Mouse (Mus musculus) embryonic facial prominence, embryonic 11.5 days (tissue): Measurements from ENCODE around the gene Naa40. TPM values are rescaled to one million over a fixed set of nuclear protein-coding genes. Genes with fewer than 3 reads are reported as not detected.

Experiments used
- ATAC-seq: fragments of 200-750 bp; cut with Nextera tagmentation; replicated peaks from 2 replicates; pipeline ENCODE4 v1.8.0; 2017; ENCODE audit warnings: low read depth; ENCODE audit not compliant: insufficient number of reproducible peaks, low FRiP score, low TSS enrichment
- DNase-seq: peaks from one replicate; pipeline ENCODE4 v3.0.0-alpha.2; 2015; ENCODE audit warnings: low spot score
- H3K27ac ChIP-seq: fragments of 300-500 bp; sonication (generic); replicated peaks from 2 replicates; pipeline ENCODE4 v1.5.1; 2014; ENCODE audit warnings: mild to moderate bottlenecking, low read depth, low read length, control low read depth
- H3K27me3 ChIP-seq: fragments of 300-500 bp; sonication (generic); 2 replicates; pipeline ENCODE4 v1.6.1; 2014; ENCODE audit warnings: mild to moderate bottlenecking, low read length, moderate library complexity, mixed read lengths; ENCODE audit not compliant: control insufficient read depth, insufficient read depth
- H3K36me3 ChIP-seq: fragments of 300-500 bp; sonication (generic); replicated peaks from 2 replicates; pipeline ENCODE4 v1.6.1; 2014; ENCODE audit warnings: low read depth, mild to moderate bottlenecking, low read length, moderate library complexity, mixed read lengths; ENCODE audit not compliant: control insufficient read depth, insufficient read depth
- H3K4me1 ChIP-seq: fragments of 300-500 bp; sonication (generic); 2 replicates; pipeline ENCODE4 v1.6.1; 2014; ENCODE audit warnings: low read length, mixed read lengths; ENCODE audit not compliant: control insufficient read depth, insufficient read depth
- H3K4me2 ChIP-seq: fragments of 300-500 bp; sonication (generic); 2 replicates; pipeline ENCODE4 v1.6.1; 2014; ENCODE audit warnings: low read depth, mild to moderate bottlenecking, control low read depth, low read length, moderate library complexity
- H3K4me3 ChIP-seq: fragments of 300-500 bp; sonication (generic); 2 replicates; pipeline ENCODE4 v1.5.1; 2014; ENCODE audit warnings: low read depth, low read length, control low read depth
- H3K9ac ChIP-seq: fragments of 300-500 bp; sonication (generic); replicated peaks from 2 replicates; pipeline ENCODE4 v1.6.1; 2014; ENCODE audit warnings: mild to moderate bottlenecking, control low read depth, low read length
- H3K9me3 ChIP-seq: fragments of 300-500 bp; sonication (generic); replicated peaks from 2 replicates; pipeline ENCODE4 v1.6.1; 2016; ENCODE audit warnings: mild to moderate bottlenecking, low read length, inconsistent platforms, mixed read lengths; ENCODE audit not compliant: control insufficient read depth
- WGBS: fragments of 180-500 bp; shearing (Covaris S2); extraction: QIAGEN DNeasy Blood & Tissue Kit; methylation state at CpG from one replicate; pipeline ENCODE4 v1.1.7; 2014; 5-methylcytosine and 5-hydroxymethylcytosine counted together
- polyA plus RNA-seq: library from polyadenylated mRNA; unstranded; fragments of >200 nt; fragmentation: Nextera tagmentation; extraction: Ambion mirVana; gene quantifications from 2 replicates; pipeline ENCODE4 v1.2.1, GENCODE M21; 2014

Naa40 gene
- polyA plus RNA-seq, 1 experiment from 2014 or later, result 82.9 TPM

DNA sequence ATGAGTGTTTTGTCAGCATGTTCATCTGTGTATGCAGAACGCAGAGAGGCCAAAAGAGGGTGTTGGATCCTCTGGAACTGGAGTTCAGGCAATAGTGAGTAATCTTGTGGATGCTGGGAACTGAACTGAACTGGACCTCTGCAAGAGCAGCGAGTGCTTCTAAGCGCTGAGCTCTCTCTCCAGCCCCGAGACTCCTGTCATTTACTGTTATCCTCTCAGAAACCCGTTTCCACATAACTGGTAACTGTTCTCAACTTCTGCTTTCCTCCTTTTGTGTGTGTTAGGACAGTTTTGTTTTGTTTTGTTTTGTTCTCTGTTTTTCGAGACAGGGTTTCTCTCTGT lies 23.1 kb downstream of the Naa40 start:
- 12% methylated on average over 6 of the region's 6 CpGs for WGBS
- Histone ChIP-seq H3K4me3 (peak overlapping the region; percentile 89), H3K36me3 (peaks cover 4% of the 10 kb centered on the region; the same call in 1 of the 2 replicates), H3K4me1 (no peaks in the 10 kb centered on the region; the same call in 1 of the 2 replicates), H3K27me3 (no peaks in the 10 kb centered on the region), H3K9ac (peak overlapping the region; percentile 1; the same call in 1 of the 2 replicates), H3K4me2 (peak overlapping the region; percentile 32), H3K9me3 (no peaks in the 10 kb centered on the region), H3K27ac (no peak overlapping the region)
- ATAC-seq (peak; percentile 17; the same call in 1 of the 2 replicates), DNase-seq (no peak)

DNA sequence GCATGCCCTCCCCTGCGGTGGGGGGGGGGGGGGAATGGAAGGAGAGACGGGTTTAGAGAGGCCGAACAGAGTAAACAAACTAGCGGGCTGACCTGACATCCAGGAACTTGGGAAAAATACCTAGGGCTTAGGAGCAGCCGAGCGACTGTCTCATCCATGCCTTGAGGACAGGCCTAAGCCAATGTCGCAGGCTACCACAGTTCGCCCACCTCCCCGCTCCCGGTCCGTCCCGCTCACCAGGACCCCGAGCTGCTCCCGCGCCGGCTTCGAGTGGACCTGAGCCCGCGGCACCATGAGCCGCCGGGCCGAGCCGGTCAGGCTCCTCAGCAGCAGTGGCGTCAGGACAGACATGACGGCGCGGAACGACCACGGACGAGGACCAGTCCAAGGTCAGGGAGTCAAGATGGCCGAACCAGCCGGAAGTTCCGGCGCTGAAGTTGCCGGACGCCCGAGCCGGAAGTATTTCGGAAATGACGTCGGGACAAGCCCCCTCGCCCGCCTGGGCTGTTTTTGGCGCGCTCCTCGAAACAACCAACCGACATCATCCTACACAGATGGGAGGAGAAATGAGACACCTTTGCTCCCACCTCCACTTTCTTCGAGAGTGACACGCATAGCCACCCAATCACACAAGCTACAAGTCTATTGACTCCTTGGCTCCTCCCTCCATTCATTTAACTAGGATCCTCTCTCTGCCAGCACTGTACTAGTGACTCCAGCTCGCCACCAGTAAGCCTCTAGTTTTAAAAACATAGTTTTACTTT lies 23.6 kb downstream of the Naa40 start, which contains the start of gene Cox8a:
Cox8a (minus strand) TSS at position 455 of the 764 bp plus-strand sequence.
- Histone ChIP-seq H3K9me3 (no peaks in the 10 kb centered on the region), H3K9ac (peak within 1 kb of the TSS; percentile 81), H3K36me3 (peaks cover 4% of the 10 kb centered on the region; the same call in 1 of the 2 replicates), H3K27ac (no peak within 1 kb of the TSS), H3K4me1 (no peaks in the 10 kb centered on the region; the same call in 1 of the 2 replicates), H3K4me2 (peak within 1 kb of the TSS; percentile 72), H3K27me3 (no peaks in the 10 kb centered on the region), H3K4me3 (peak within 1 kb of the TSS; percentile 89)
- peak; percentile 99 for DNase-seq
- peak; percentile 97 for ATAC-seq
- WGBS, result under 1% methylated on average over 50 of the region's 50 CpGs

- ATAC-seq, result no peak
- H3K36me3 ChIP-seq, result peaks cover 4% of the 10 kb centered on the region; the same call in 1 of the 2 replicates
- no peak overlapping the region for H3K4me3 ChIP-seq
These were observed 26.5 kb downstream of the Naa40 start for GRCm38 (mm10) chr19:7214484-7214883.

GRCm38 (mm10) chr19:7213010-7213409 lies 28.0 kb downstream of the Naa40 start:
- ATAC-seq (no peak), DNase-seq (no peak)
- H3K4me1 ChIP-seq, result no peaks in the 10 kb centered on the region; the same call in 1 of the 2 replicates
- 92% methylated on average over 3 of the region's 3 CpGs for WGBS
- no peaks in the 10 kb centered on the region for H3K9me3 ChIP-seq
- H3K9ac ChIP-seq, result no peak overlapping the region
- H3K4me3 ChIP-seq, result no peak overlapping the region
- no peak overlapping the region for H3K27ac ChIP-seq
- H3K27me3 ChIP-seq, result no peaks in the 10 kb centered on the region
- peaks cover 4% of the 10 kb centered on the region; the same call in 1 of the 2 replicates for H3K36me3 ChIP-seq
- no peak overlapping the region for H3K4me2 ChIP-seq

More at GRCm38 (mm10) chr19:7214484-7214883, 26.5 kb downstream of the Naa40 start:
- no peak overlapping the region for H3K27ac ChIP-seq
- no peak for DNase-seq
- WGBS, result 93% methylated on average over 5 of the region's 5 CpGs
- H3K9ac ChIP-seq, result no peak overlapping the region
- no peaks in the 10 kb centered on the region; the same call in 1 of the 2 replicates for H3K4me1 ChIP-seq
- no peak overlapping the region for H3K4me2 ChIP-seq
- H3K9me3 ChIP-seq, result no peaks in the 10 kb centered on the region
- no peaks in the 10 kb centered on the region for H3K27me3 ChIP-seq

- Histone ChIP-seq H3K27ac (no peak overlapping the region), H3K4me1 (no peaks in the 10 kb centered on the region; the same call in 1 of the 2 replicates), H3K27me3 (no peaks in the 10 kb centered on the region), H3K4me3 (no peak overlapping the region), H3K9ac (no peak overlapping the region), H3K9me3 (no peaks in the 10 kb centered on the region), H3K36me3 (peaks cover 4% of the 10 kb centered on the region; the same call in 1 of the 2 replicates), H3K4me2 (no peak overlapping the region)
- ATAC-seq, result no peak
- DNase-seq, result no peak
- 73% methylated on average over 1 of the region's 1 CpGs for WGBS
These were observed 28.8 kb downstream of the Naa40 start for GRCm38 (mm10) chr19:7212216-7212615.

DNA sequence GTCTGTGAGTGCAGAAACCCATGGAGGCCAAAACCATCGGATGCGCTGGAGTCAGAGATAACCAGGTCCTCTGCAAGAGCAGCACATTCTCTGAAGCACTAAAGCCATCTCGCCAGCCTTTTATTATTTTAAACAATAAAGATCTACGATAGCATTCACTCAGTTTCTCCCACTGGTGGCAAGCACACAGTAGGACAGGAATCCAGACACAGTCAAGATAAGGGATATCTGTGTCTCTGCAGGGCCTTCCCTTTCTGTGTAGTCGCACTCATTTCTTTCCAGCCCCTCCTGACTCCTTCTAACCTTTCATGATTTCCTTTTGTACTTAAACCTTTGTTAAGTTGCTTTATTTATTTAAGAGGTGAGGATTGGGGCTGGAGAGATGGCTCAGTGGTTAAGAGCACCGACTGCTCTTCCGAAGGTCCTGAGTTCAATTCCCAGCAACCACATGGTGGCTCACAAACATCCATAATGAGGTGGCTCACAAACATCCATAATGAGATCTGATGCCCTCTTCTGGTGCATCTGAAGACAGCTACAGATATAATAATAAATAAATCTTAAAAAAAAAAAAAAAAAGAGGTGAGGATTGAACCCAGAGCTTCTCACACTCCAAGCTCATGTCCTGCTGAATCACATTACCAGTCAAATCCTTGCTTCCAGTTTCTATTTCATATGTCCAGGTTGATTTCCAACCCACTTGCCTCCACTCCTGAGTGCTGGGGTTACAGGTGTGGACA lies 30.9 kb downstream of the Naa40 start:
- WGBS, result 93% methylated on average over 7 of the region's 7 CpGs
- no peaks in the 10 kb centered on the region for H3K27me3 ChIP-seq
- no peak overlapping the region for H3K27ac ChIP-seq

GRCm38 (mm10) chr19:7205753-7206736 lies 34.9 kb downstream of the Naa40 start, which contains the start of gene Otub1:
Otub1 (minus strand) TSS chr19:7206316.
- Histone ChIP-seq H3K4me2 (peak within 1 kb of the TSS; percentile 68), H3K9me3 (no peaks in the 10 kb centered on the region), H3K27ac (peak within 1 kb of the TSS; percentile 93), H3K4me3 (peak within 1 kb of the TSS; percentile 83), H3K27me3 (no peaks in the 10 kb centered on the region), H3K9ac (peak within 1 kb of the TSS; percentile 80), H3K36me3 (no peaks in the 10 kb centered on the region), H3K4me1 (no peaks in the 10 kb centered on the region)
- ATAC-seq, result peak; percentile 93
- under 1% methylated on average over 77 of the region's 79 CpGs for WGBS
- DNase-seq, result peak; percentile 97

More for the DNA sequence above, 30.9 kb downstream of the Naa40 start:
- ATAC-seq, result no peak
- H3K9me3 ChIP-seq, result no peaks in the 10 kb centered on the region
- peaks cover 4% of the 10 kb centered on the region; the same call in 1 of the 2 replicates for H3K36me3 ChIP-seq
- no peak overlapping the region for H3K4me3 ChIP-seq
- no peak for DNase-seq
- no peaks in the 10 kb centered on the region for H3K4me1 ChIP-seq
- no peak overlapping the region for H3K4me2 ChIP-seq
- no peak overlapping the region for H3K9ac ChIP-seq
